Comparison of ENCODE assay signal across 11 mouse cellular contexts in genomic region chr10:43739718-43740117, GRCm38 (mm10).
DNase-seq lines count a peak whose midpoint lies in the region; ATAC-seq lines count a peak whose summit lies in the region.
"Had no signal": no experiment of that assay in that cellular context is flagged by ENCODE, and none has a peak within 500 bp of the region (broad histone marks: within the 10 kb centered on the region; RNA-seq: fewer than 3 reads in every experiment).

No protein-coding gene starts in this region.

- H3K4me3 ChIP-seq in lung, embryonic 16.5 days (ENCODE audit: low read length): no peak overlapping the region
- H3K4me3 ChIP-seq in forebrain, embryonic 14.5 days (ENCODE audit: low read depth, low read length): no peak overlapping the region
- no peak overlapping the region for H3K4me3 ChIP-seq in limb, embryonic 11.5 days (ENCODE audit: low read depth, low read length)
- H3K4me3 ChIP-seq in kidney, embryonic 15.5 days (replicated peaks): no peak overlapping the region
- H3K4me3 ChIP-seq: erythroblast, embryonic 14.5 days; neural tube, embryonic 13.5 days had no signal

- H3K27me3 ChIP-seq in lung, embryonic 16.5 days (ENCODE audit: control insufficient read depth, insufficient read depth, low read depth, low read length): no peaks in the 10 kb centered on the region
- H3K27me3 ChIP-seq in forebrain, embryonic 14.5 days (replicated peaks; ENCODE audit: control insufficient read depth, insufficient read depth, low read length): no peaks in the 10 kb centered on the region
- no peaks in the 10 kb centered on the region for H3K27me3 ChIP-seq in limb, embryonic 11.5 days (ENCODE audit: control insufficient read depth, insufficient read depth, low read length)
- H3K27me3 ChIP-seq in kidney, embryonic 15.5 days: no peaks in the 10 kb centered on the region
- H3K27me3 ChIP-seq: neural tube, embryonic 13.5 days; Patski had no signal

- no peak for DNase-seq in lung, postnatal 10 days
- no peak for DNase-seq in forebrain, embryonic 14.5 days (ENCODE audit: low spot score)
- no peak for DNase-seq in limb, embryonic 11.5 days (ENCODE audit: low spot score)
- DNase-seq in thymus, postnatal 10 days (ENCODE audit: low spot score in 2 of 2): peak; percentile 36 to 46
- DNase-seq in frontal cortex, postnatal 10 days (ENCODE audit: low spot score in 2 of 2): no peak
- DNase-seq: lung, adult 18-20 months had no signal

- 42% methylated on average over 8 of the region's 8 CpGs for WGBS in lung, embryonic 16.5 days
- 57% methylated on average over 8 of the region's 8 CpGs for WGBS in forebrain, embryonic 14.5 days
- WGBS in limb, embryonic 11.5 days: 48% methylated on average over 8 of the region's 8 CpGs
- WGBS in kidney, embryonic 15.5 days: 59% methylated on average over 8 of the region's 8 CpGs

- no peak overlapping the region for H3K4me2 ChIP-seq in lung, embryonic 16.5 days (ENCODE audit: low read depth, low read length)
- peak overlapping the region; percentile 34; the same call in 1 of the 2 replicates for H3K4me2 ChIP-seq in forebrain, embryonic 14.5 days (ENCODE audit: low read length)
- no peak overlapping the region for H3K4me2 ChIP-seq in limb, embryonic 11.5 days (ENCODE audit: low read depth, severe bottlenecking)
- no peak overlapping the region for H3K4me2 ChIP-seq in kidney, embryonic 15.5 days
- H3K4me2 ChIP-seq: neural tube, embryonic 13.5 days had no signal

- no peak overlapping the region for H3K9ac ChIP-seq in lung, embryonic 16.5 days (ENCODE audit: low read length)
- no peak overlapping the region for H3K9ac ChIP-seq in forebrain, embryonic 14.5 days (ENCODE audit: low read length)
- no peak overlapping the region for H3K9ac ChIP-seq in limb, embryonic 11.5 days (ENCODE audit: low read length)
- H3K9ac ChIP-seq in kidney, embryonic 15.5 days: no peak overlapping the region
- H3K9ac ChIP-seq: neural tube, embryonic 13.5 days had no signal

- no peak overlapping the region for H3K27ac ChIP-seq in lung, embryonic 16.5 days (ENCODE audit: low read length)
- H3K27ac ChIP-seq in forebrain, embryonic 14.5 days (ENCODE audit: low read depth, low read length): peak overlapping the region; percentile 78; the same call in 1 of the 2 replicates
- H3K27ac ChIP-seq in limb, embryonic 11.5 days (replicated peaks; ENCODE audit: low read depth, low read length): peak overlapping the region; percentile 81
- H3K27ac ChIP-seq in kidney, embryonic 15.5 days: no peak overlapping the region

- H3K36me3 ChIP-seq in lung, embryonic 16.5 days (ENCODE audit: control insufficient read depth, insufficient read depth, low read length): no peaks in the 10 kb centered on the region
- H3K36me3 ChIP-seq in forebrain, embryonic 14.5 days (ENCODE audit: control insufficient read depth, insufficient read depth, low read length): no peaks in the 10 kb centered on the region
- H3K36me3 ChIP-seq in limb, embryonic 11.5 days (ENCODE audit: control insufficient read depth, insufficient read depth, low read length): no peaks in the 10 kb centered on the region
- no peaks in the 10 kb centered on the region for H3K36me3 ChIP-seq in kidney, embryonic 15.5 days
- H3K36me3 ChIP-seq: neural tube, embryonic 13.5 days had no signal

- ATAC-seq in lung, embryonic 16.5 days (ENCODE audit: low read depth): peak; percentile 37; the same call in 1 of the 2 replicates
- peak; percentile 41 for ATAC-seq in forebrain, embryonic 14.5 days
- ATAC-seq in limb, embryonic 11.5 days (ENCODE audit: insufficient number of reproducible peaks, low FRiP score, low TSS enrichment, low read depth): no peak
- ATAC-seq in kidney, embryonic 15.5 days (replicated peaks; ENCODE audit: low FRiP score): no peak
- ATAC-seq: Patski had no signal

- H3K4me1 ChIP-seq in lung, embryonic 16.5 days (replicated peaks; ENCODE audit: control insufficient read depth, insufficient read depth, low read length): peaks cover 10% of the 10 kb centered on the region
- peaks cover 21% of the 10 kb centered on the region for H3K4me1 ChIP-seq in forebrain, embryonic 14.5 days (ENCODE audit: control insufficient read depth, insufficient read depth, low read length)
- peaks cover 27% of the 10 kb centered on the region for H3K4me1 ChIP-seq in limb, embryonic 11.5 days (ENCODE audit: control insufficient read depth, insufficient read depth, low read length)
- peaks cover 35% of the 10 kb centered on the region for H3K4me1 ChIP-seq in kidney, embryonic 15.5 days

- H3K9me3 ChIP-seq in lung, embryonic 16.5 days (ENCODE audit: control insufficient read depth, low read length): no peaks in the 10 kb centered on the region
- H3K9me3 ChIP-seq in forebrain, embryonic 14.5 days (replicated peaks; ENCODE audit: control insufficient read depth, low read length): no peaks in the 10 kb centered on the region
- no peaks in the 10 kb centered on the region for H3K9me3 ChIP-seq in limb, embryonic 11.5 days (ENCODE audit: control insufficient read depth, low read length)
- H3K9me3 ChIP-seq in kidney, embryonic 15.5 days (replicated peaks): no peaks in the 10 kb centered on the region
- H3K9me3 ChIP-seq: neural tube, embryonic 13.5 days had no signal

Comparison
In these comparisons a context has a peak if more than half of its experiments do, and no peak if none do; other contexts are left out.
1. ATAC-seq: peak in lung, embryonic 16.5 days (single experiment) and forebrain, embryonic 14.5 days (single experiment); none in limb, embryonic 11.5 days (single experiment) and kidney, embryonic 15.5 days (single experiment).
2. H3K27ac ChIP-seq: peak in forebrain, embryonic 14.5 days (single experiment) and limb, embryonic 11.5 days (single experiment); none in lung, embryonic 16.5 days (single experiment) and kidney, embryonic 15.5 days (single experiment).
3. DNase-seq: peak in thymus, postnatal 10 days (2 of 2); none in lung, postnatal 10 days (single experiment), forebrain, embryonic 14.5 days (single experiment), limb, embryonic 11.5 days (single experiment) and frontal cortex, postnatal 10 days (0 of 2).